Comparison of ENCODE assay signal across 8 mouse cellular contexts in the genomic region with DNA sequence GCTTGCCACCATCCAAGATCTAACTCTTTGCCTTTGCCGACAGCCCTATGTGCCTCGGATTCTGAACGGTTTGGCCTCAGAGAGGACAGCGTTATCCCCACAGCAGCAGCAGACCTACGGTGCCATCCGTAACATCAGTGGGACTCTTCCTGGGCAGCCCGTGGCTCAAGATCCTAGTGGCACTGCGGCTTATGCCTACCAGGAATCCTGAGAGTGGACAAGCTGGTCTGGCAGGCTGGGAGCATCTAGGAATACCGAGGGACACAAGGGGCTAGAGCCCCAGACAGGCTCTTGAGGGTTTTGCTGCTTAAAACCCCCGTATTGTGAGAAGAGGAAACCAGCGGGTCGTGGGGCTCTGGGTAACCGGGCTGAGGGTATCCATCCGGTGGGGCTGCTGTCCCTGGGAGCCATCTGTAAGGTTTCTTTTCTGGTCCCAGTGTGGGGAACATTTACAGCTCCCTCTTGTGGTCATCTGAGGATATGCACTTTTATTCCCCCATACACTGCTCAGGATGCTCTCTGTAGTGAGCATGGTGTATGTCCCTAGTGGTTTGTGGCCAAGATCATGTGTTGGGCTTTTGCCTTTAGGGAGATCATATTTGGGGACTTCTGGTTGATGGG. TPM values are rescaled to one million over a fixed set of nuclear protein-coding genes. Genes with fewer than 3 reads are reported as not detected.
DNase-seq lines count a peak whose midpoint lies in the region; ATAC-seq and TF ChIP-seq lines count a peak whose summit lies in the region.

No protein-coding gene starts in this region.

- peak; percentile 29 for DNase-seq in cerebellum, adult 8-10 months
- peak; percentile 27 for DNase-seq in MEL-GATA-1-ER (ENCODE audit: extremely low read depth, low read depth)
- DNase-seq in induced T-regulatory cell, adult 2 months (ENCODE audit: low read depth), result peak; percentile 83
- DNase-seq in liver, adult 2 months (ENCODE audit: extremely low read depth, low read depth, low spot score), result peak; percentile 45
- DNase-seq in neural tube, embryonic 11.5 days (ENCODE audit: low spot score), result peak; percentile 47
- DNase-seq in right cerebral cortex, postnatal 4 days, result no peak

- H3K27ac ChIP-seq in embryonic facial prominence, embryonic 13.5 days, result no peak overlapping the region; the same call in 1 of the 2 replicates
- H3K27ac ChIP-seq in liver, adult 2 months (replicated peaks; ENCODE audit: insufficient read depth, low read depth, low read length), result no peak overlapping the region
- H3K27ac ChIP-seq in neural tube, embryonic 11.5 days (ENCODE audit: low read depth, low read length), result no peak overlapping the region

- ATAC-seq in cerebellum, adult (ENCODE audit: insufficient number of reproducible peaks, low FRiP score, low TSS enrichment), result no peak
- ATAC-seq in embryonic facial prominence, embryonic 13.5 days (ENCODE audit: insufficient number of reproducible peaks, insufficient read depth, low FRiP score, low TSS enrichment, low read depth), result peak; percentile 50; the same call in 1 of the 2 replicates
- peak; percentile 48; the same call in 1 of the 2 replicates for ATAC-seq in neural tube, embryonic 11.5 days (ENCODE audit: insufficient read depth, low FRiP score, low TSS enrichment)

- H3K36me3 ChIP-seq in embryonic facial prominence, embryonic 13.5 days, result peaks cover 35% of the 10 kb centered on the region
- H3K36me3 ChIP-seq in liver, adult 2 months (ENCODE audit: control insufficient read depth, insufficient read depth, low read length), result 0 out of 2 replicates have a peak, but pooled peaks cover 2% of the 10 kb centered on the region
- H3K36me3 ChIP-seq in neural tube, embryonic 11.5 days (ENCODE audit: control insufficient read depth, insufficient read depth, low read length), result no peaks in the 10 kb centered on the region

- peak; percentile 49 for TF ChIP-seq CTCF in liver, adult 2 months (IDR thresholded peaks at IDR 0.05; ENCODE audit: low read depth, low read length)

- no peak overlapping the region for H3K9ac ChIP-seq in embryonic facial prominence, embryonic 13.5 days
- no peak overlapping the region for H3K9ac ChIP-seq in liver, adult 2 months (ENCODE audit: low read depth, low read length)
- H3K9ac ChIP-seq in neural tube, embryonic 11.5 days (ENCODE audit: low read length), result no peak overlapping the region

- H3K27me3 ChIP-seq in embryonic facial prominence, embryonic 13.5 days, result no peaks in the 10 kb centered on the region
- no peaks in the 10 kb centered on the region for H3K27me3 ChIP-seq in liver, adult 2 months (ENCODE audit: control insufficient read depth, insufficient read depth, low read length)
- no peaks in the 10 kb centered on the region for H3K27me3 ChIP-seq in neural tube, embryonic 11.5 days (ENCODE audit: control insufficient read depth, insufficient read depth, low read length)

- WGBS in embryonic facial prominence, embryonic 13.5 days, result 61% methylated on average over 14 of the region's 14 CpGs
- 65% methylated on average over 14 of the region's 14 CpGs for WGBS in liver, adult 2 months
- WGBS in neural tube, embryonic 11.5 days, result 60% methylated on average over 14 of the region's 14 CpGs

- H3K4me1 ChIP-seq in embryonic facial prominence, embryonic 13.5 days, result no peaks in the 10 kb centered on the region
- H3K4me1 ChIP-seq in liver, adult 2 months (ENCODE audit: control insufficient read depth, insufficient read depth, low read length), result no peaks in the 10 kb centered on the region
- no peaks in the 10 kb centered on the region for H3K4me1 ChIP-seq in neural tube, embryonic 11.5 days (ENCODE audit: control insufficient read depth, insufficient read depth, low read length)

- H3K4me3 ChIP-seq in embryonic facial prominence, embryonic 13.5 days, result no peak overlapping the region
- no peak overlapping the region for H3K4me3 ChIP-seq in liver, adult 2 months (ENCODE audit: insufficient read depth, low read depth, low read length)
- H3K4me3 ChIP-seq in neural tube, embryonic 11.5 days (ENCODE audit: low read depth, low read length), result no peak overlapping the region

- TF ChIP-seq POLR2A in liver, adult 2 months (IDR thresholded peaks at IDR 0.05; ENCODE audit: extremely low read depth, insufficient read depth, low read length), result no peak

- H3K79me2 ChIP-seq in liver, adult 2 months (ENCODE audit: control insufficient read depth, insufficient read depth, low read length), result no peaks in the 10 kb centered on the region

- no peaks in the 10 kb centered on the region for H3K9me3 ChIP-seq in embryonic facial prominence, embryonic 13.5 days
- H3K9me3 ChIP-seq in neural tube, embryonic 11.5 days (ENCODE audit: control insufficient read depth, low read length), result no peaks in the 10 kb centered on the region

- no peak overlapping the region for H3K4me2 ChIP-seq in embryonic facial prominence, embryonic 13.5 days
- no peak overlapping the region for H3K4me2 ChIP-seq in neural tube, embryonic 11.5 days (ENCODE audit: low read depth)

RNA-seq across cellular contexts. Expression of gene Tmem63a, which starts 32.1 kb away (rescaled TPM):
- polyA plus RNA-seq in embryonic facial prominence, embryonic 13.5 days (2015; fragmentation: Nextera tagmentation; extraction: Ambion mirVana), result 13.6 and 13.7 TPM in 2 replicates
- total RNA-seq in liver, adult 2 months (2014; rRNA removed), result 9.5 and 12.8 TPM in 2 replicates
- 14.6 and 15.8 TPM in 2 replicates for polyA plus RNA-seq in liver, adult 2 months (2012; rRNA removed)
- 2.6 and 3.1 TPM in 2 replicates for polyA plus RNA-seq in neural tube, embryonic 11.5 days (2014; fragmentation: Nextera tagmentation; extraction: Ambion mirVana)

RNA-seq across cellular contexts. Expression of gene Lefty1, which starts 39.4 kb away (rescaled TPM):
- polyA plus RNA-seq in embryonic facial prominence, embryonic 13.5 days (2015; fragmentation: Nextera tagmentation; extraction: Ambion mirVana), result 1.6 and 2.1 TPM in 2 replicates
- 1.8 and 1.9 TPM in 2 replicates for total RNA-seq in liver, adult 2 months (2014; rRNA removed)
- 1.4 TPM in 2 replicates for polyA plus RNA-seq in liver, adult 2 months (2012; rRNA removed)
- 0.39 and 0.41 TPM in 2 replicates for polyA plus RNA-seq in neural tube, embryonic 11.5 days (2014; fragmentation: Nextera tagmentation; extraction: Ambion mirVana)

RNA-seq across cellular contexts. Expression of gene Ephx1, which starts 46.5 kb away (rescaled TPM):
- polyA plus RNA-seq in embryonic facial prominence, embryonic 13.5 days (2015; fragmentation: Nextera tagmentation; extraction: Ambion mirVana), result 5.1 and 7.9 TPM in 2 replicates
- total RNA-seq in liver, adult 2 months (2014; rRNA removed), result 220 and 428 TPM in 2 replicates
- polyA plus RNA-seq in liver, adult 2 months (2012; rRNA removed), result 287 and 304 TPM in 2 replicates
- polyA plus RNA-seq in neural tube, embryonic 11.5 days (2014; fragmentation: Nextera tagmentation; extraction: Ambion mirVana), result 1.6 and 2.7 TPM in 2 replicates

Comparison
In these comparisons a context has a peak if more than half of its experiments do, and no peak if none do; other contexts are left out.
1. RNA of gene Ephx1, which starts 46.5 kb away (polyA plus RNA-seq): 287 to 304 TPM in liver, adult 2 months; 5.1 to 7.9 TPM in embryonic facial prominence, embryonic 13.5 days and 1.6 to 2.7 TPM in neural tube, embryonic 11.5 days; every median in the first group is over 10 times any median in the second.